Mouse (Mus musculus): ENCODE results near the gene Stpg1. TPM values are rescaled to one million over a fixed set of nuclear protein-coding genes. Genes with fewer than 3 reads are reported as not detected.
A peak's percentile ranks its signal among the peaks of the same experiment; 100 is the strongest.

Stpg1 gene
- 0.09 and 0.21 TPM in 2 replicates for polyA plus RNA-seq (2016; fragmentation: Nextera tagmentation; extraction: Ambion mirVana)

GRCm38 (mm10) chr4:135494521-135495396, at the start of gene Stpg1, which contains the start of gene Nipal3:
Gene Stpg1 (plus strand): TSS chr4:135494790.
Gene Nipal3 (minus strand): TSS chr4:135495038.
- H3K27ac ChIP-seq: no peak within 1 kb of the TSS
- H3K27me3 ChIP-seq: peaks cover 21% of the 10 kb centered on the region; the same call in 1 of the 2 replicates
- peak within 1 kb of the TSS; percentile 97 for H3K4me2 ChIP-seq
- peaks cover 4% of the 10 kb centered on the region; the same call in 1 of the 2 replicates for H3K36me3 ChIP-seq
- peak within 1 kb of the TSS; percentile 63 for H3K4me3 ChIP-seq (replicated peaks)
- peak within 1 kb of the TSS; percentile 58 for H3K9ac ChIP-seq (replicated peaks)
- H3K9me3 ChIP-seq: no peaks in the 10 kb centered on the region
- ATAC-seq (ENCODE audit: insufficient number of reproducible peaks, insufficient read depth, low FRiP score, low TSS enrichment, low read depth): peak; percentile 96
- H3K4me1 ChIP-seq (replicated peaks): peaks cover 18% of the 10 kb centered on the region
- WGBS: under 1% methylated on average over 53 of the region's 53 CpGs

- H3K4me1 ChIP-seq (replicated peaks): peaks cover 38% of the 10 kb centered on the region
- H3K9me3 ChIP-seq: no peaks in the 10 kb centered on the region
- H3K27me3 ChIP-seq: no peaks in the 10 kb centered on the region
- H3K9ac ChIP-seq (replicated peaks): no peak overlapping the region
- no peaks in the 10 kb centered on the region for H3K36me3 ChIP-seq
- peak overlapping the region; percentile 37 for H3K4me2 ChIP-seq
- no peak for ATAC-seq (ENCODE audit: insufficient number of reproducible peaks, insufficient read depth, low FRiP score, low TSS enrichment, low read depth)
- 44% methylated on average over 18 of the region's 18 CpGs for WGBS
- no peak overlapping the region for H3K4me3 ChIP-seq (replicated peaks)
- H3K27ac ChIP-seq: peak overlapping the region; percentile 53; the same call in 1 of the 2 replicates
Measured at GRCm38 (mm10) chr4:135451360-135452015, 43.1 kb upstream of the Stpg1 start.

- Histone ChIP-seq H3K4me2 (no peak overlapping the region), H3K27ac (peak overlapping the region; percentile 50; the same call in 1 of the 2 replicates), H3K9me3 (no peaks in the 10 kb centered on the region), H3K9ac (replicated peaks) (no peak overlapping the region), H3K36me3 (no peaks in the 10 kb centered on the region), H3K4me3 (replicated peaks) (no peak overlapping the region), H3K4me1 (replicated peaks) (peaks cover 38% of the 10 kb centered on the region), H3K27me3 (no peaks in the 10 kb centered on the region)
- 43% methylated on average over 6 of the region's 6 CpGs for WGBS
- no peak for ATAC-seq (ENCODE audit: insufficient number of reproducible peaks, insufficient read depth, low FRiP score, low TSS enrichment, low read depth)
Measured at GRCm38 (mm10) chr4:135453164-135453563, 41.4 kb upstream of the Stpg1 start.

- H3K9ac ChIP-seq (replicated peaks): no peak overlapping the region
- peaks cover 38% of the 10 kb centered on the region for H3K4me1 ChIP-seq (replicated peaks)
- H3K4me2 ChIP-seq: no peak overlapping the region
- ATAC-seq (ENCODE audit: insufficient number of reproducible peaks, insufficient read depth, low FRiP score, low TSS enrichment, low read depth): peak; percentile 72; the same call in 1 of the 2 replicates
- H3K27me3 ChIP-seq: no peaks in the 10 kb centered on the region
- no peaks in the 10 kb centered on the region for H3K36me3 ChIP-seq
- no peak overlapping the region for H3K4me3 ChIP-seq (replicated peaks)
- no peaks in the 10 kb centered on the region for H3K9me3 ChIP-seq
- WGBS: 39% methylated on average over 12 of the region's 12 CpGs
- H3K27ac ChIP-seq: peak overlapping the region; percentile 50; the same call in 1 of the 2 replicates
Measured at GRCm38 (mm10) chr4:135453572-135453971, 41.0 kb upstream of the Stpg1 start.

- Histone ChIP-seq H3K36me3 (peaks cover 5% of the 10 kb centered on the region; the same call in 1 of the 2 replicates), H3K4me1 (replicated peaks) (no peaks in the 10 kb centered on the region), H3K4me3 (replicated peaks) (no peak overlapping the region), H3K4me2 (no peak overlapping the region), H3K27ac (no peak overlapping the region), H3K9ac (replicated peaks) (no peak overlapping the region), H3K27me3 (no peaks in the 10 kb centered on the region), H3K9me3 (no peaks in the 10 kb centered on the region)
- 91% methylated on average over 11 of the region's 11 CpGs for WGBS
- ATAC-seq (ENCODE audit: insufficient number of reproducible peaks, insufficient read depth, low FRiP score, low TSS enrichment, low read depth): no peak
Measured at GRCm38 (mm10) chr4:135463406-135463805, 31.2 kb upstream of the Stpg1 start.

- no peaks in the 10 kb centered on the region for H3K27me3 ChIP-seq
- no peak overlapping the region for H3K4me3 ChIP-seq (replicated peaks)
- no peaks in the 10 kb centered on the region for H3K4me1 ChIP-seq (replicated peaks)
- no peaks in the 10 kb centered on the region for H3K36me3 ChIP-seq
- WGBS: 88% methylated on average over 10 of the region's 10 CpGs
- no peak overlapping the region for H3K9ac ChIP-seq (replicated peaks)
- H3K4me2 ChIP-seq: no peak overlapping the region
- no peaks in the 10 kb centered on the region for H3K9me3 ChIP-seq
- no peak for ATAC-seq (ENCODE audit: insufficient number of reproducible peaks, insufficient read depth, low FRiP score, low TSS enrichment, low read depth)
- H3K27ac ChIP-seq: no peak overlapping the region
Measured at GRCm38 (mm10) chr4:135477851-135478250, 16.7 kb upstream of the Stpg1 start.

- no peaks in the 10 kb centered on the region for H3K36me3 ChIP-seq
- no peak overlapping the region for H3K9ac ChIP-seq (replicated peaks)
- H3K4me3 ChIP-seq (replicated peaks): no peak overlapping the region
- no peak overlapping the region for H3K27ac ChIP-seq
- no peaks in the 10 kb centered on the region for H3K9me3 ChIP-seq
- no peaks in the 10 kb centered on the region; the same call in 1 of the 2 replicates for H3K4me1 ChIP-seq (replicated peaks)
- ATAC-seq (ENCODE audit: insufficient number of reproducible peaks, insufficient read depth, low FRiP score, low TSS enrichment, low read depth): no peak
- no peaks in the 10 kb centered on the region for H3K27me3 ChIP-seq
- H3K4me2 ChIP-seq: no peak overlapping the region
- 77% methylated on average over 9 of the region's 9 CpGs for WGBS
Measured at GRCm38 (mm10) chr4:135480370-135480769, 14.2 kb upstream of the Stpg1 start.

- ATAC-seq (ENCODE audit: insufficient number of reproducible peaks, insufficient read depth, low FRiP score, low TSS enrichment, low read depth): no peak
- Histone ChIP-seq H3K36me3 (peaks cover 4% of the 10 kb centered on the region; the same call in 1 of the 2 replicates), H3K9me3 (no peaks in the 10 kb centered on the region), H3K9ac (replicated peaks) (no peak overlapping the region), H3K27me3 (no peaks in the 10 kb centered on the region), H3K4me3 (replicated peaks) (no peak overlapping the region), H3K27ac (no peak overlapping the region), H3K4me1 (replicated peaks) (no peaks in the 10 kb centered on the region; the same call in 1 of the 2 replicates), H3K4me2 (no peak overlapping the region)
- WGBS: 62% methylated on average over 10 of the region's 10 CpGs
Measured at GRCm38 (mm10) chr4:135485086-135485485, 9.5 kb upstream of the Stpg1 start.

- H3K36me3 ChIP-seq: peaks cover 9% of the 10 kb centered on the region
- ATAC-seq (ENCODE audit: insufficient number of reproducible peaks, insufficient read depth, low FRiP score, low TSS enrichment, low read depth): no peak
- H3K27me3 ChIP-seq: 0 out of 2 replicates have a peak, but pooled peaks cover 4% of the 10 kb centered on the region
- H3K9me3 ChIP-seq: no peaks in the 10 kb centered on the region
- 91% methylated on average over 11 of the region's 11 CpGs for WGBS
- no peak overlapping the region for H3K4me3 ChIP-seq (replicated peaks)
- no peaks in the 10 kb centered on the region; the same call in 1 of the 2 replicates for H3K4me1 ChIP-seq (replicated peaks)
- no peak overlapping the region for H3K4me2 ChIP-seq
- no peak overlapping the region for H3K27ac ChIP-seq
- no peak overlapping the region for H3K9ac ChIP-seq (replicated peaks)
Measured at GRCm38 (mm10) chr4:135486352-135486751, 8.2 kb upstream of the Stpg1 start.

- Histone ChIP-seq H3K4me1 (replicated peaks) (peaks cover 7% of the 10 kb centered on the region), H3K4me2 (no peak overlapping the region), H3K27me3 (peaks cover 8% of the 10 kb centered on the region; the same call in 1 of the 2 replicates), H3K9me3 (no peaks in the 10 kb centered on the region), H3K36me3 (peaks cover 9% of the 10 kb centered on the region), H3K27ac (no peak overlapping the region), H3K4me3 (replicated peaks) (no peak overlapping the region), H3K9ac (replicated peaks) (no peak overlapping the region)
- 87% methylated on average over 7 of the region's 7 CpGs for WGBS
- ATAC-seq (ENCODE audit: insufficient number of reproducible peaks, insufficient read depth, low FRiP score, low TSS enrichment, low read depth): no peak
Measured at GRCm38 (mm10) chr4:135489256-135489655, 5.3 kb upstream of the Stpg1 start.

GRCm38 (mm10) chr4:135493271-135493670, 1.3 kb upstream of the Stpg1 start:
- 57% methylated on average over 4 of the region's 4 CpGs for WGBS
- H3K4me2 ChIP-seq: peak overlapping the region; percentile 97
- peaks cover 18% of the 10 kb centered on the region for H3K4me1 ChIP-seq (replicated peaks)
- peak overlapping the region; percentile 63 for H3K4me3 ChIP-seq (replicated peaks)
- peaks cover 9% of the 10 kb centered on the region for H3K36me3 ChIP-seq
- peaks cover 21% of the 10 kb centered on the region; the same call in 1 of the 2 replicates for H3K27me3 ChIP-seq
- H3K9me3 ChIP-seq: no peaks in the 10 kb centered on the region
- ATAC-seq (ENCODE audit: insufficient number of reproducible peaks, insufficient read depth, low FRiP score, low TSS enrichment, low read depth): no peak
- no peak overlapping the region for H3K27ac ChIP-seq
- no peak overlapping the region for H3K9ac ChIP-seq (replicated peaks)

Data from limb, embryonic 12.5 days (tissue).